Mouse (Mus musculus) hindbrain, embryonic 10.5 days (tissue): Measurements from ENCODE around the gene Vopp1. TPM values are rescaled to one million over a fixed set of nuclear protein-coding genes. Genes with fewer than 3 reads are reported as not detected.
"Not testable (repeated sequence)": the region's sequence is repeated elsewhere in the genome, so short reads cannot be mapped to it uniquely, and the experiment has no call there.

Source experiments
- DNase-seq: peaks from one replicate; pipeline ENCODE4 v3.0.0-alpha.2; 2017; ENCODE audit warnings: low spot score
- H3K27ac ChIP-seq: fragments of 300-500 bp; sonication (generic); 2 replicates; pipeline ENCODE4 v1.5.1; 2016; ENCODE audit warnings: mild to moderate bottlenecking, moderate library complexity
- H3K27me3 ChIP-seq: fragments of 300-500 bp; sonication (generic); 2 replicates; pipeline ENCODE4 v1.6.1; 2016; ENCODE audit warnings: mild to moderate bottlenecking; ENCODE audit not compliant: poor library complexity, insufficient read depth, severe bottlenecking
- H3K36me3 ChIP-seq: fragments of 300-500 bp; sonication (generic); 2 replicates; pipeline ENCODE4 v1.6.1; 2016; ENCODE audit warnings: mild to moderate bottlenecking, moderate library complexity
- H3K4me1 ChIP-seq: fragments of 300-500 bp; sonication (generic); replicated peaks from 2 replicates; pipeline ENCODE4 v1.6.1; 2016; ENCODE audit warnings: mild to moderate bottlenecking
- H3K4me3 ChIP-seq: fragments of 300-500 bp; sonication (generic); 2 replicates; pipeline ENCODE4 v1.5.1; 2016; ENCODE audit warnings: mild to moderate bottlenecking, moderate library complexity
- H3K9me3 ChIP-seq: fragments of 300-500 bp; sonication (generic); 2 replicates; pipeline ENCODE4 v1.6.1; 2016; ENCODE audit warnings: mild to moderate bottlenecking, moderate library complexity
- WGBS: fragments of 180-500 bp; shearing (Covaris S2); methylation state at CpG from one replicate; pipeline ENCODE4 v1.1.7; 2016; 5-methylcytosine and 5-hydroxymethylcytosine counted together
- polyA plus RNA-seq: library from polyadenylated mRNA; unstranded; fragments of >200 nt; fragmentation: Nextera tagmentation; extraction: Ambion mirVana; gene quantifications from 2 replicates; pipeline ENCODE4 v1.2.1, GENCODE M21; 2016

The Vopp1 gene
- polyA plus RNA-seq, 1 experiment from 2014 or later, result 72.1 TPM

DNA sequence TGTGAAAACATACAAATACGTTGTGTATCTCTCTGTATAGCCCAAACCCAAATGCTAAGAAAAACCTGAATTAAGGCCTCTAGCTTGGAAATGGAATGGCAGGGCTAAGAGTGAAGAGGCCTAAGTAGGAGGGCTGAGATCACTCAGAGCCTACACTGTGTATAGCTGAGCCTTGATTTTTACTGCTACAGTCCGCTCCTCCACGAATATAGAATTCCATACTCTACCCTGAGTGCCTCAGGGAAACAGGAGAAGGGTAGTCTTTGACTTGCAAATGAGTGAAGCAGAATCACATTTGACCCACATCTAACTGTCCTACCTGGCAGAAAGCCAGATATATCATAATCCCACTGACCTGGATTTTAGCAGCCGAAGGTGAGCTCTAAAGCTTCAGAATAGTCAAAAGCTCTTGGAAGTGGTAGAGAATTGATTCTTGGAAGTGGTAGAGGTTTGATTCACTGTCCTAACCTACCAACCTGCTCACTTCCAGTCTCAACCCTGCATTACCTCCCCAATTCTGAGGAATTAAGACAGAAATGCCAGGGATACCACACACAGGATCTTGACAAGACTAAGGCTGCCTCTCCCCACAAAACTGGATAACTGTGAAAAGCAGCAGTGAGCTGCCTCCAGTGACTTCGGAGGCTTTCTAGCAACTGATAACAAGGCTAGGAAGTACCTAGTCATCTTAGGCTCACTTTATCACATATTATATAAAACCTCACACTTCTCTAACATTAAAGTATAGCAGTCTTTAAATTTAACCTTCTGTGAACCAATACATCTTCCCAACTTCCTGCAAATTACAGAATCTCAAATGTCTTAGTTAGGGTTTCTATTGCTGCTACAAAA is 19.5 kb downstream of the Vopp1 start:
- 96% methylated on average over 5 of the region's 5 CpGs for WGBS
- DNase-seq, result no peak
- no peak overlapping the region for H3K27ac ChIP-seq

DNA sequence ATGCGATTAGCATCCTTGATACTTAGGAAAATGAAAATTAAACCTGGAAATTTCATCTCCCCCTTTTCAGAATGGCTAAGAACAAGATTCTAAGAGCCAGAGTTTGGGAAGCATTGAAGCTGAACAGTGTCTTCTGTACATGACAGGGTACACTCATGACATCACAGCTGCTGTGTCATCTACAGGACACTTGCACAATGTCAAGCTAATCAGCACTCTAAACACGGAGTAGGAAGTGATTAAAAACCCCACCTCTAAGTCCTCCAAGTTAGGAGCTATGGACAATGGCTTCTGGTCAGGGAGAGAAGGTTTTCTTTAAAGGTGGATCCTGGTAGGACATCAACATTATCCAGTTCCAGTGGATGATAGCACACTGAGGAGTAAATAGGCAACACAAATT is 21.8 kb downstream of the Vopp1 start:
- DNase-seq, result no peak
- no peak overlapping the region for H3K4me3 ChIP-seq
- no peaks in the 10 kb centered on the region for H3K4me1 ChIP-seq
- no peaks in the 10 kb centered on the region for H3K9me3 ChIP-seq
- 78% methylated on average over 2 of the region's 2 CpGs for WGBS
- no peak overlapping the region for H3K27ac ChIP-seq
- peaks cover 14% of the 10 kb centered on the region for H3K36me3 ChIP-seq
- H3K27me3 ChIP-seq, result no peaks in the 10 kb centered on the region

More for the DNA sequence above, 19.5 kb downstream of the Vopp1 start:
- Histone ChIP-seq H3K4me1 (no peaks in the 10 kb centered on the region), H3K36me3 (peaks cover 24% of the 10 kb centered on the region), H3K4me3 (no peak overlapping the region), H3K9me3 (peaks cover 3% of the 10 kb centered on the region; the same call in 1 of the 2 replicates), H3K27me3 (no peaks in the 10 kb centered on the region)

- 87% methylated on average over 1 of the region's 1 CpGs for WGBS
- Histone ChIP-seq H3K36me3 (no peaks in the 10 kb centered on the region), H3K9me3 (no peaks in the 10 kb centered on the region), H3K4me3 (no peak overlapping the region), H3K27ac (no peak overlapping the region), H3K27me3 (no peaks in the 10 kb centered on the region), H3K4me1 (peaks cover 3% of the 10 kb centered on the region; the same call in 1 of the 2 replicates)
- DNase-seq, result no peak
Observed at GRCm38 (mm10) chr6:57798986-57799385, 26.0 kb downstream of the Vopp1 start.

- H3K4me1 ChIP-seq, result peaks cover 3% of the 10 kb centered on the region; the same call in 1 of the 2 replicates
- H3K36me3 ChIP-seq, result no peaks in the 10 kb centered on the region
- WGBS, result 85% methylated on average over 3 of the region's 3 CpGs
- H3K9me3 ChIP-seq, result no peaks in the 10 kb centered on the region
- no peak for DNase-seq
- no peak overlapping the region for H3K27ac ChIP-seq
- H3K27me3 ChIP-seq, result no peaks in the 10 kb centered on the region
- no peak overlapping the region for H3K4me3 ChIP-seq
Observed at GRCm38 (mm10) chr6:57796853-57797423, 28.0 kb downstream of the Vopp1 start.

- no peak for DNase-seq
- no peaks in the 10 kb centered on the region for H3K36me3 ChIP-seq
- WGBS, result 72% methylated on average over 3 of the region's 3 CpGs
- H3K4me1 ChIP-seq, result peaks cover 3% of the 10 kb centered on the region; the same call in 1 of the 2 replicates
- H3K27me3 ChIP-seq, result no peaks in the 10 kb centered on the region
- no peak overlapping the region for H3K4me3 ChIP-seq
- H3K9me3 ChIP-seq, result no peaks in the 10 kb centered on the region
- no peak overlapping the region for H3K27ac ChIP-seq
Observed at GRCm38 (mm10) chr6:57795835-57796234, 29.1 kb downstream of the Vopp1 start.

GRCm38 (mm10) chr6:57792821-57793220 is 32.1 kb downstream of the Vopp1 start:
- H3K27ac ChIP-seq, H3K9me3 ChIP-seq, DNase-seq, H3K4me3 ChIP-seq, H3K4me1 ChIP-seq, H3K27me3 ChIP-seq: not testable (repeated sequence)
- H3K36me3 ChIP-seq, result peaks cover 17% of the 10 kb centered on the region
- WGBS, result 77% methylated on average over 9 of the region's 9 CpGs

DNA sequence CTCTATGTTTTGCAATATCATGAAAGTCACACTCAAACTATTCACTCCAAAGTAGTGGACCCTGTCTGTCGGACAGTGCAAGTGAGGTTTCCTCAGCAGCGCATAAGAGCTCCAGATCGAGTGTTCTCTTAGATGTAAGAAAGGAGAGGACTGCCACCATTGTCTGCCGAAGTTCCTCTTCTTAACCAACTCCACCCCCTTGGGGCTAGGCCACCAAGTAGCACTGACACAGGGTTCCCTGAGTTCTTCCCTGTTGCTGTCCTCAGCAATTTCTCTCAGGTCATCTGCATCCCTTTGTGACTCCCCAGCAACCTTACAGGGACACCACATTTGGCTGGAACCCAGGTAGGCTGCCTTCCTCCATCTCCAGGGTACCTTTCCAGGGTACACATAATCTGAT is 34.4 kb downstream of the Vopp1 start:
- no peaks in the 10 kb centered on the region for H3K9me3 ChIP-seq
- H3K36me3 ChIP-seq, result peaks cover 24% of the 10 kb centered on the region
- H3K4me3 ChIP-seq, result no peak overlapping the region
- H3K27ac ChIP-seq, result no peak overlapping the region
- 89% methylated on average over 4 of the region's 4 CpGs for WGBS
- DNase-seq, result no peak
- H3K27me3 ChIP-seq, result no peaks in the 10 kb centered on the region
- no peaks in the 10 kb centered on the region for H3K4me1 ChIP-seq

GRCm38 (mm10) chr6:57787376-57787775 is 37.6 kb downstream of the Vopp1 start:
- Histone ChIP-seq H3K36me3 (peaks cover 29% of the 10 kb centered on the region), H3K27ac (no peak overlapping the region), H3K27me3 (no peaks in the 10 kb centered on the region), H3K9me3 (no peaks in the 10 kb centered on the region), H3K4me3 (no peak overlapping the region), H3K4me1 (no peaks in the 10 kb centered on the region)
- DNase-seq, result no peak
- 92% methylated on average over 6 of the region's 6 CpGs for WGBS

- 98% methylated on average over 1 of the region's 1 CpGs for WGBS
- Histone ChIP-seq H3K27me3 (no peaks in the 10 kb centered on the region), H3K36me3 (peaks cover 26% of the 10 kb centered on the region), H3K9me3 (no peaks in the 10 kb centered on the region), H3K4me1 (no peaks in the 10 kb centered on the region), H3K4me3 (no peak overlapping the region), H3K27ac (no peak overlapping the region)
- no peak for DNase-seq
Observed at GRCm38 (mm10) chr6:57784251-57784650, 40.7 kb downstream of the Vopp1 start.

DNA sequence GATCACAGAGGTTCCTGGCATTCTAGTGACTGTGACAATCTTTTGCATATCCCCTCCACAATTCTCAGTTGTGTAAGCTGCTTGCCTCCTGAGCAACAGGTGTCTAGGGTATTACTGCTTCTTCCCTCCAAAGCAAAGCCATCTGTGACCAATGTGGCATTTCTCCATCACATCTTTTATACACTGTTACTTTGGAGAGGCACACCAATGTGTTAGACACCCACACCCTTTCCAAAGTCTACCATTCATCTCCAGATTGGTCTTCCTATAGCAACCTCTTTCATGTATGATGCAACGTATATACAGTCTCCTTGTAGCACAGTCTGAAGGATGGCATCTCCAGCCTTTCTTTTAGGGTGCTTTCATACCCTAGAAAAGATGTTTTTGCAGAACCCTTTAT is 42.3 kb downstream of the Vopp1 start:
- no peaks in the 10 kb centered on the region for H3K4me1 ChIP-seq
- H3K4me3 ChIP-seq, result no peak overlapping the region
- no peak overlapping the region for H3K27ac ChIP-seq
- 94% methylated on average over 1 of the region's 1 CpGs for WGBS
- H3K36me3 ChIP-seq, result peaks cover 17% of the 10 kb centered on the region
- DNase-seq, result no peak
- H3K9me3 ChIP-seq, result no peaks in the 10 kb centered on the region
- no peaks in the 10 kb centered on the region for H3K27me3 ChIP-seq

DNA sequence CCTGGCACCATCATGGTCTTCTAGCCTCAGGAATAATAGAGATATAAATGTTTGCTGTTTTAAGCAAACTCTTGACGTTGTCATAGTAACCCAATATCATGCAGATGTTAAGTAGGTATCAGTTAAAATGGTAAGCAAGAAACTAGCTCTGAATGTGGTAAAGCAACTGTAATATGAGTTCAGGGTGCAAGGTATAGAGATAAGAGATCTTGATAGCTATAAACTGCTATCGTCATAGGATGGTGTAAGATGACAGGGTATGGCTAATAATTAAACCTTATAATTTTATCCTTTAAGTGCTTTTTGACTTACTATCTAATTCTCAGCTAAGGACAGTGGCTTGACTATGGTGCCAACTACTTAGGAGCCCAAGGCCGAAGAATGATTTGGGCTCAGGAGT is 44.6 kb downstream of the Vopp1 start:
- H3K27ac ChIP-seq, result no peak overlapping the region
- H3K36me3 ChIP-seq, result peaks cover 20% of the 10 kb centered on the region
- WGBS, result 96% methylated on average over 3 of the region's 3 CpGs
- H3K4me1 ChIP-seq, result no peaks in the 10 kb centered on the region
- H3K4me3 ChIP-seq, result no peak overlapping the region
- H3K9me3 ChIP-seq, result no peaks in the 10 kb centered on the region
- DNase-seq, result no peak
- H3K27me3 ChIP-seq, result no peaks in the 10 kb centered on the region

DNA sequence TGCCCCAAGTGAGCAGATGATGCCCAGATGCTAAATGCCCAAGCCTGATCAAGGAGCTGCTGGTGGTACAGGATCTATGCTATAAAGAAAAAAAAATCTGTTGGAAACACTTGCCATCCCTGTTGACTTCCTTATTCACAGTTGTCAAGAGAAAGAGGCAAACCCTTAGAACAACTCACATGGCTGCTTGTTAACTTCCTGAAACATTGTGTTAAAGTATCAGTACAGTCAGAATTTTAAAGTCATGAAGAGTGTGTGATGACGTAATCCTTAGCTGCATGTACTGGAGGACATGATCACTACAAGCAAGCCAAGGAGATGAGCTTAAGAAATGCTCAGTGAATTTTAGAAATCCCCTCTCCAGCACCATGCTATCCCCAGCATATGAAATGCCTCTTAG is 51.2 kb downstream of the Vopp1 start:
- Histone ChIP-seq H3K36me3 (peaks cover 62% of the 10 kb centered on the region), H3K4me3 (no peak overlapping the region), H3K9me3 (no peaks in the 10 kb centered on the region), H3K4me1 (no peaks in the 10 kb centered on the region), H3K27me3 (no peaks in the 10 kb centered on the region), H3K27ac (no peak overlapping the region)
- no peak for DNase-seq
- 95% methylated on average over 1 of the region's 1 CpGs for WGBS

- peaks cover 59% of the 10 kb centered on the region for H3K36me3 ChIP-seq
Observed at GRCm38 (mm10) chr6:57770467-57771190, 54.3 kb downstream of the Vopp1 start.

More at GRCm38 (mm10) chr6:57770467-57771190, 54.3 kb downstream of the Vopp1 start:
- Histone ChIP-seq H3K4me3 (no peak overlapping the region), H3K4me1 (no peaks in the 10 kb centered on the region), H3K27me3 (no peaks in the 10 kb centered on the region), H3K9me3 (no peaks in the 10 kb centered on the region), H3K27ac (no peak overlapping the region)
- DNase-seq, result no peak
- 91% methylated on average over 1 of the region's 1 CpGs for WGBS
